Mouse (Mus musculus): ENCODE measurements around the gene Gfod1. TPM values are rescaled to one million over a fixed set of nuclear protein-coding genes. Genes with fewer than 3 reads are reported as not detected.
A peak's percentile ranks its signal among the peaks of the same experiment; 100 is the strongest.

Gene Gfod1
- polyA plus RNA-seq, 1 experiment: 9.8 TPM

DNA sequence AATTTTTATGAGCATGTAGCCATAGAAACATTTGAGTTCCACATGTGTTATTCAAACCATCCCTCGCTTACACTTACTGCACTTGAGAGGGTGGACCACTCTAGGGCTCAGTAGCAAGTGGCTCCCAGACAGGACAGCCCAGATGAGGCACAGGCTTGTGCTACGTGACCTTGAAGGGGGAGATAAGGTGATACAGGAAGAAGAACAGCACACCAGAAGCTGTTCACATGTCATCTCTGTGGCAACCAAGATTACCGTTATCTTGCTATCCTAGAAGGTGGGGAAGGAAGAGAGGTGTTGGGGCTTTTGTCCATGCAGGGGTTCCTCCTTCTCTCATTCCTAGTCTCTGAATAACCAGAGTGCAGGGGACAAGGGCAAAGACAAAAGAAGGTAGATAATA is 74.2 kb downstream of the Gfod1 start:
- TF ChIP-seq CTCF (IDR thresholded peaks at IDR 0.05; ENCODE audit: borderline replicate concordance, extremely low read depth, insufficient read depth, insufficient read length): no peak
- no peak for TF ChIP-seq POLR2A (IDR thresholded peaks at IDR 0.05; ENCODE audit: borderline replicate concordance, extremely low read depth, insufficient read depth, insufficient read length, poor library complexity, severe bottlenecking)
- no peak for DNase-seq (ENCODE audit: low read depth)

GRCm38 (mm10) chr13:43228141-43228540 is 75.8 kb downstream of the Gfod1 start:
- no peak for TF ChIP-seq CTCF (IDR thresholded peaks at IDR 0.05; ENCODE audit: borderline replicate concordance, extremely low read depth, insufficient read depth, insufficient read length)
- no peak for TF ChIP-seq POLR2A (IDR thresholded peaks at IDR 0.05; ENCODE audit: borderline replicate concordance, extremely low read depth, insufficient read depth, insufficient read length, poor library complexity, severe bottlenecking)
- no peak for DNase-seq (ENCODE audit: low read depth)

- no peak for TF ChIP-seq CTCF (IDR thresholded peaks at IDR 0.05; ENCODE audit: borderline replicate concordance, extremely low read depth, insufficient read depth, insufficient read length)
- DNase-seq (ENCODE audit: low read depth): no peak
These were observed 77.9 kb downstream of the Gfod1 start for GRCm38 (mm10) chr13:43226041-43226440.

DNA sequence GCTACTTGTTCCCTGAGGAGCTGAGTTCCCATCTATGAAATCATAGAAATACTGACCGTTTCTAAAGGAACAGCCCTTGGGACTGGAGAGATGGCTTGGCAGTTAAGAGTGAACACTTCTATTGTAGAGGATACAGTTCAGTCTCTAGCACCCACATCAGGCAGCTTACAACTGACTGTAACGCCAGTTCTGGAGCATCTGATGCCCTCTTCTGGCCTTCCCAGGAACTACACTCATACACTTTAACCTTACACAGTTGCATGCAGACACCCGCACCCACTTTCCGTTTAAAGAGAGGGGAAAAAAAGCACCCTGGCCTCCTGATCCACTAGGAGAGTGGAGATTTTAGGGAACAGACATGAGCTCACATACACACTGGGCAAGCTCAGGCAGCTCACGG is 78.8 kb downstream of the Gfod1 start:
- peak; percentile 29; the same call in 1 of the 2 replicates for TF ChIP-seq CTCF (IDR thresholded peaks at IDR 0.05; ENCODE audit: borderline replicate concordance, extremely low read depth, insufficient read depth, insufficient read length)
- TF ChIP-seq POLR2A (IDR thresholded peaks at IDR 0.05; ENCODE audit: borderline replicate concordance, extremely low read depth, insufficient read depth, insufficient read length, poor library complexity, severe bottlenecking): no peak
- DNase-seq (ENCODE audit: low read depth): no peak

- DNase-seq (ENCODE audit: low read depth): no peak
- TF ChIP-seq POLR2A (IDR thresholded peaks at IDR 0.05; ENCODE audit: borderline replicate concordance, extremely low read depth, insufficient read depth, insufficient read length, poor library complexity, severe bottlenecking) (no peak), CTCF (IDR thresholded peaks at IDR 0.05; ENCODE audit: borderline replicate concordance, extremely low read depth, insufficient read depth, insufficient read length) (no peak)
These were observed 81.9 kb downstream of the Gfod1 start for GRCm38 (mm10) chr13:43222084-43222483.

- TF ChIP-seq CTCF (IDR thresholded peaks at IDR 0.05; ENCODE audit: borderline replicate concordance, extremely low read depth, insufficient read depth, insufficient read length) (no peak), POLR2A (IDR thresholded peaks at IDR 0.05; ENCODE audit: borderline replicate concordance, extremely low read depth, insufficient read depth, insufficient read length, poor library complexity, severe bottlenecking) (no peak)
- DNase-seq (ENCODE audit: low read depth): no peak
These were observed 82.7 kb downstream of the Gfod1 start for GRCm38 (mm10) chr13:43221290-43221689.

DNA sequence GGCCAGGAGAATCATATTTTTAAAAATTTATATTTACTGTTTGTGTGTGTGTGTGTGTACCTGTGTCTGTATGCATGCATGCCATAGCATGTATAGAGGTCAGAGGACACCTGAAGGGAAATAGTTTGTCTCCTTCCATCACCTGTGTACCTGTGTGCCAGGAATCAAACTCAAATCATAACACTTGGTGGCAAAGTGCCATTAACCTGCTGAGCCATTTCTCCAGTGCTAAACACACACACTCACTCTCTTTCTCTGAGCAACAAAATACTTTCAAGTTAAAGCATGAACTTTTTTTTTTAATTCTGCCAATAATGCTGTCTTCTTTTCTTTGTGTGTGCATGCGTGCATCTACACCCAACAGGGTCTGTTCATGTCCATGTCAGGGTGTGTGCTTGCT is 83.3 kb downstream of the Gfod1 start:
- no peak for DNase-seq (ENCODE audit: low read depth)
- TF ChIP-seq CTCF (IDR thresholded peaks at IDR 0.05; ENCODE audit: borderline replicate concordance, extremely low read depth, insufficient read depth, insufficient read length) (no peak), POLR2A (IDR thresholded peaks at IDR 0.05; ENCODE audit: borderline replicate concordance, extremely low read depth, insufficient read depth, insufficient read length, poor library complexity, severe bottlenecking) (no peak)

GRCm38 (mm10) chr13:43218764-43219163 is 85.2 kb downstream of the Gfod1 start:
- TF ChIP-seq CTCF (IDR thresholded peaks at IDR 0.05; ENCODE audit: borderline replicate concordance, extremely low read depth, insufficient read depth, insufficient read length): no peak
- no peak for TF ChIP-seq POLR2A (IDR thresholded peaks at IDR 0.05; ENCODE audit: borderline replicate concordance, extremely low read depth, insufficient read depth, insufficient read length, poor library complexity, severe bottlenecking)
- no peak for DNase-seq (ENCODE audit: low read depth)

DNA sequence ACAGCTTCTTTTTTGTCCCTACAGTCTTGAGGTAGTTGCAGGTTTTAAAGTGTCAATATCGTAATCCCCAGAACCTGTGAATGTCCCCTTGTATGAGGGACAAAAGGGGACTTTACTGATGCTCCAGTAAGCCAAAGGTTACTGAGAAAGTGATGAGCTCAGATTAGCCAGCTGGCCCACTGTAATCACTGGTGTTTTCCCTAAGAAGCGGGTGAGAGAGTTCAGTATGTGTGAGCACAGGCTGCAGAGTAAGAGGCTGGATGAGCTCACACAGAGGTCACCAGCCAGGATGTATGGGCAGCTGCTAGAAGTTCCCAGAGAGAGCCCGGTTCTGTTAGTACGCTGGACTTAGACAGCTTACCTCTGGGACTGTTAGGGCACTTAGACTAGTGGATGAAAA is 85.7 kb downstream of the Gfod1 start:
- DNase-seq (ENCODE audit: low read depth): no peak
- TF ChIP-seq POLR2A (IDR thresholded peaks at IDR 0.05; ENCODE audit: borderline replicate concordance, extremely low read depth, insufficient read depth, insufficient read length, poor library complexity, severe bottlenecking): no peak

DNA sequence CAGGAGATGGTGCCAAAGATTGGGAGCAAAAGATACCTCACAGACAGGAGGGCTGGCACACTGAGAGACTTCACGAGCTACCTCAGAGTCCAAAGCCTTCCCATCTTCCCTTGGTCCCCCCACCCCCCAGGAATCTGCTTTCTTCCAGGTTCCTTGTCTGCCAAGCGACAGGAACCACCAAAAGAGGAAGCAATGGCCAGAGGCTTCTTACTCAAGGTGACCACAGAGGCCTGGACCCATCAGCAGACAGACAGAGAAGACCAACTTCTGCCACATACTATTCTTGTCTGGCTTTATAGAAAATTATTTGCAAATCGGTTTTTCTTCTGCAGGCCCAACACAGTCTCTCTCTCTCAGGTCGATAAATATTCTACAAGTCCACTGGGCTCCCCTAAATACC is 86.3 kb downstream of the Gfod1 start:
- TF ChIP-seq POLR2A (IDR thresholded peaks at IDR 0.05; ENCODE audit: borderline replicate concordance, extremely low read depth, insufficient read depth, insufficient read length, poor library complexity, severe bottlenecking) (no peak), CTCF (IDR thresholded peaks at IDR 0.05; ENCODE audit: borderline replicate concordance, extremely low read depth, insufficient read depth, insufficient read length) (no peak)
- DNase-seq (ENCODE audit: low read depth): no peak

- TF ChIP-seq POLR2A (IDR thresholded peaks at IDR 0.05; ENCODE audit: borderline replicate concordance, extremely low read depth, insufficient read depth, insufficient read length, poor library complexity, severe bottlenecking) (no peak), CTCF (IDR thresholded peaks at IDR 0.05; ENCODE audit: borderline replicate concordance, extremely low read depth, insufficient read depth, insufficient read length) (no peak)
- DNase-seq (ENCODE audit: low read depth): no peak
These were observed 86.9 kb downstream of the Gfod1 start for GRCm38 (mm10) chr13:43217059-43217458.

- DNase-seq (ENCODE audit: low read depth): no peak
- TF ChIP-seq POLR2A (IDR thresholded peaks at IDR 0.05; ENCODE audit: borderline replicate concordance, extremely low read depth, insufficient read depth, insufficient read length, poor library complexity, severe bottlenecking) (no peak), CTCF (IDR thresholded peaks at IDR 0.05; ENCODE audit: borderline replicate concordance, extremely low read depth, insufficient read depth, insufficient read length) (no peak)
These were observed 87.8 kb downstream of the Gfod1 start for GRCm38 (mm10) chr13:43215994-43216706.
